Mouse (Mus musculus) right cerebral cortex, postnatal 25 days (tissue): ENCODE results near the gene Urgcp.
A peak's percentile ranks its signal among the peaks of the same experiment; 100 is the strongest.

ENCODE experiments used
- DNase-seq: peaks from one replicate; pipeline ENCODE4 v3.0.0; 2022

Urgcp gene

DNA sequence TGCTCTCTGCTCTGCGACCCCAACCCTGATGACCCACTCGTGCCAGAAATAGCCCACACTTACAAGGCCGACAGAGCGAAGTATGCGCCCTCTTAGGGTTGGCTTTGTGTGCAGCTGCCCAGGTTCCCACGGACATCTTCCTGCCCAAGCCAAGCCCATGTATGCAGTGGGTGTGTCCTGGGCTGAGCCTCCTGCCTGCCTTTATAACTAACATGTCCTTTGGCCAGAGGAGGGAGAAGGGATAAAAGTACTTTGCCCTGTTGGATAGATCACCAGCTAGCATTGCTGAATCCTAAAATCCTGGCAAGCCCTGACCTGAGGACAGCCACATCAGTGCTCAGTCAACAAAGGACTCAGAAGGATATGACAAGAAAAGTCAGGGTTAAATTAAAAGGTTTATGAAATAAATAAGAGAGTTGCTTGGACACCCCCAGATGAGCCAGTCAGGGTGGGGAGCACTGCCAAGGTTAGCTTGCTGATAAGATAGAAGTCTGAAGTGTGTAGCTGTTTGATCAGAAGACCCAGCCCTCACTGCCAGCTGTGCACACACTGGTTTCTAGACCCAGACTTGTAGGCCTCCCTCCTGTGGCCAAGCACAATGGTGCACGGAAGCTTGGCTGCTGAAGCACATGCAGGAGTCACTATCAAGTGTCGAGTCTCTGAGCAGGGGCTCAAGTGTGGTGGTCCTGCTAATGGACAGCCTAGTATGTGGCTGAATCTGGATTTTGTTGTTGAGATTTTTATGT, 20.2 kb upstream of the Urgcp start:
- DNase-seq, result no peak

DNA sequence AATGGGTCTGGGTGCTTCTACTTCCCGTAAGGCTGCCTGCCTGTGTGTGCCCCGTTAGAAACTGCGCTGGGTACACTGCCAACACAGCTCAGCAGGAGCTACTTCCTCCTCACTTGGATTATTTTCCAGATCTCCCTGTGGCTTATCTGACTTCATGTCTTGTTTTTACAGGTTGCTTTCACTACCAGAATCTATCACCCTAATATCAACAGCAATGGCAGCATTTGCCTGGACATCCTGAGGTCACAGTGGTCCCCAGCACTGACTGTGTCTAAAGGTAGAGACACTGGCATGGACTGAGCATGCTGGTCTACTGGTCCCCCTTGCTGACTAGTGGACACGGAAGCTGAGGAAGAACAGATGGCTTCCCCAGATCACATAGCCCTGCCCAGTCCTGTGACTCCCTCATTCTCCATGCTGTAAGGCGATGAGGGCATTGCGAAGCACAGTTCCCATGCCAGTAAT, 17.9 kb upstream of the Urgcp start:
- DNase-seq, result no peak

DNA sequence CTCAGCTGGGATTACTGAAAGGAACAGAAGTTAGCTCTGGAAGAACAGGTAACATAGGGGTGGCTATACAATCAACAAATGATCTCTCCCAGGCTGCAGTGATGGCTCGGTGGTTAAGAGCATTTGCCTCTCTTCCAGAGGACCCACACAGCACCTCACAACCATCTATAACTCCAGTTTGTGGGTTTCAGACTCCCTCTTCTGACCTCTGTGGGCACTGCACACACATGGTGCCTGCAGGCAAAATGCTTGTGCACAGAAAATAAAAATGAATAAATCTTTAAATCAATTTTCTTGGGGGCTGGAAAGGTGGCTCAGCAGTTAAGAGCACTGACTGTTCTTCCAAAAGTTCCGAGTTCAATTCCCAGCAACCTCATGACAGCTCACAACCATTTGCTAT, 16.3 kb upstream of the Urgcp start:
- DNase-seq, result no peak

DNA sequence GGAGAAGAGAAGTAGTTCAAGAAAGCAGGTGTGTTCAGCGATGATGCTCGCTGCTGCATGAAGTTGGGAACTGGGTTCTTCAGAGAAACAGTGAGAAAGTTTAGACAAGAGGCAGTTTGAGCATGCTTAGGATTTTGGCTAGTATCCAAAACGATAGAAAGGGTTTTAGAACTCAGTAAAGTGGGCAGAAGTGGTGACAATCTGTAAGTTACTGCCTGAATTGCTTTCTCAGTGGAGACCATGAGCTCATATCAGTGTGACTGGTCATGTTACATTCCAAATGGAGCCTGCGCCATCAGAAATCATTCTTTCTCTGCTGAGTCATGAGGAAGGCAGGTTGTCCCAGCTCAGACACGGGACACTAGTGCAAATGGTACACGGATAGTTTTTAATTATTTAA, 3.8 kb upstream of the Urgcp start:
- no peak for DNase-seq

DNA sequence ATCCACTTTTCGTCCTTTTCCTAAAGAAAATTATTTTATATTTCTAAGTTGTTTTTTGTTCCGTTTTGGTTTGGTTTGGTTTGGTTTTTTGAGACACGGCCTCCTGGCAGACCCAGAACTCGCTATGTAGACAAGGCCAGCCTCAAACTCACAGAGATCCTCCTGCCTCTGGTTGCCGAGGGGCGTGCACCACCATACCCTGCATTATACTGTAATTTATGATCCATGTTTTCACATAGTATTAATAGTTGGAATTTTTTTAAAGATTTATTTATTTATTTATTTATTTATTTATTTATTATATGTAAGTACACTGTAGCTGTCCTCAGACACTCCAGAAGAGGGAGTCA, 432 bp upstream of the Urgcp start:
- DNase-seq, result no peak

DNA sequence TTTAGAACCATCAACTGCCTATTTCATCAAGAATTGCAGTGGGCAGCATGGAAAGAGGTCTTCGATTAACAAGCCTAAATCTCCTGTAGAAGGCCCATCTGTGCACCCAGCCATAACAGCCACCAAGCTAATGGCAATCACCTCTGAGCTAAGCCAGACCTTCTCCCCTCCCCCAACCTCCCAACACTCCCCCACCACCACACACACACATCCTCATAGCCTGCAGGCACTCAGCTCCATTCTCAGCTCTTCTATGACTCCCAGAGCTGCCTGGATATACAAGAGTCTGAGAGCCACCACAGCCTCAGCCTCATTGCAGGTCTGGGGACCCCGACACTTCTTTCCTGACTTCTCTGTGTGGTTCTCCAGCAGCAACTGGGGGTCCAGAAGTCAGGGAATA, 8.4 kb downstream of the Urgcp start:
- DNase-seq, result no peak

DNA sequence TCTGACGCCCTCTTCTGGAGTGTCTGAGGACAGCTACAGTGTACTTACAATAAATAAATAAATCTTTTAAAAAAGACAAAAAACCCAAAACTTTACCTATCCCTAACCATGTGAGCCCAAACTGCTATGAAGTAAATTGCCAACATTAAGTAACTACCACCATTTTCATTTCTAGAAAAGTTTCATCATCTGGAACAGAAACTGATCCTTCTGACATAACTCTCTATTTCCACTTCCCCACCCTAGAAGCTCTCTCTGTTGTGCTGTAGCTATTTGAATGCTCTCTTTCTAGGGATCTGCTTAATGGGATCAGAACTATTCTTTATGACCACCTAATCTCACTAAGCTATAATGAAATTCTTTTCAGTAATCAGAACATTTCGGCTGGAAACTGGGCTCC, 17.2 kb downstream of the Urgcp start:
- DNase-seq, result no peak

DNA sequence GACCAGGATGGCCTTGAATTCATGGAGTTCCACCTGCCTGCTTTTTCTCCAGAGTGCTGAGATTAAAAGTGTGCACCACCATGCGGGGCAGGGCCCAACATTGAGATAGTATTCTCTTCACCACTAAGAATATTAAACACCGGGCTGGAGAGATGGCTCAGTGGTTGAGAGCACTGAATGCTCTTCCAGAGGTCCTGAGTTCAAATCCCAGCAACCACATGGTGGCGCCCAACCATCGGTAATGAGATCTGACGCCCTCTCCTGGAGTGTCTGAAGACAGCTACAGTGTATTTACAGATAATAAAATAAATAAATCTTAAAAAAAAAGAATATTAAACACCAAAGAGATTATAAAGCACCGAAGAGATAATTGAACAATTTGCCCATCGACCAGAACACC, 20.1 kb downstream of the Urgcp start:
- DNase-seq, result no peak

DNA sequence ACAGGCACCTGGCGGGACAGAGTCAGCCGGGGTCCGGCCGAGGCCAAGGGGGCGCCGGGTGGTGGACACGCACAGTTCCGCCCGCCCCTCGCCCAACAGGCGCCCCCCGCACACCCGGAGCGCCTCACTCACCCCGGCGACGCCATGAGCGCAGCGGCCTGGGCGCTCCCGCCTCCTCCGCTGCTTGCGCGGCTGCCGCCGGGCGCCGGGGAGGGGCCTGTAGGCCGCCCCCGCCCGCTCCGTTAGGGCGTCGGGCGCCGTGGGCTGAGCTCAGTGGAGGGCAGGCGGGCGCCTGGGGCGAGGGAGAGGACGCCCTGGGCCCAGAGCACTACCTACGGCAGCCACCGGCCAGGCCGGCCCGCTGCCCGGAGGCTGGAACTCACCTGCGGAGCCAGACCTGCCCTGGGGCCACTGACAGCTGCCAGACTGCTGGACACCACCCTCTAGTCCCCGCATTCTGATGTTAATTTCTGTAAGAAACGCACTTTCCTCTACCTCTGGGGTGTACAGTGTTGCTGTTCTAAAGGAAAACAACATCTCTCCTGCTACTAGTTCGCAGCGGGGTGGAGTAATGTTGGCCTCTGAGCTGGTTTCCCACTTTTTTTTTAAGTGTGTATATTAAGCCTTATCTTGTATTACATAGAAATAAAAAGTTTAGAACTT, 21.1 kb downstream of the Urgcp start:
- DNase-seq, result peak; percentile 86

DNA sequence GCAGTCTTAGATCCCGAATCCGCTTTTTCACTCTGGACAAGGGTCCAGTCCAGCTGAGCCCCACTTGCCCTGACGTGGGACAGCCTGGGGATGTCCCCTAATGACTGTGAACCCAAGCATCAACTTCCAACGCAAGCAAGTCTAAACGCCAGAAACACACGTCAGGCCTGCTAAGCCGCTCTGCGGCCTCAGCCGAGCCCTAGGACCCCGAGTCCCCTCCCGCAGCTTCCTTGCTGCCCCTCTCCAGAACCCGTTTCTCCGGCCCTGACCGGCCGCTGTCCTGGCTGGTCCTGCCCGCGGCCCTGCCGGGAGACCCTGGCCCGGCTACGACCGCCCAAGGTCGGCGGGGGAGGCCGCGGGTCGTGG, 21.6 kb downstream of the Urgcp start:
- DNase-seq, result no peak

DNA sequence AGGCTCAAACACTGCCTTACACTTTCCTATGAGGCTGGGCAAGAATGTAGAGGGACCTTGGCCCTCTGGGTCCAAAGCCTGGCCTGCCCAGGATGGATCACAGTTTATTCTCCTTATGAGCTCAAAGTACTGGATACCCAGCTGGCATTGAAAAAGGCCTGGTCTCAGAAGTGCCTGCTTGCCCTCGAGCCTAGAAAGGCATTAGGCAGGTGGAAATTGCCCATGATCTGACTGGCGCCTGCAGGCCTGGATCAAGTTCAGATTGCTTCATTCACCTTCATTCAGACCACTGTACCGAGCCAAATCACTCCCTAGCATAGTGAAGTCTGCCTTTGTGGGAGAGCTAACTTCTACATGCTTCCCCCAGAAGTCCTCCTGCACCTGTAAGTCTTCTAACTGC, 22.3 kb downstream of the Urgcp start:
- no peak for DNase-seq

DNA sequence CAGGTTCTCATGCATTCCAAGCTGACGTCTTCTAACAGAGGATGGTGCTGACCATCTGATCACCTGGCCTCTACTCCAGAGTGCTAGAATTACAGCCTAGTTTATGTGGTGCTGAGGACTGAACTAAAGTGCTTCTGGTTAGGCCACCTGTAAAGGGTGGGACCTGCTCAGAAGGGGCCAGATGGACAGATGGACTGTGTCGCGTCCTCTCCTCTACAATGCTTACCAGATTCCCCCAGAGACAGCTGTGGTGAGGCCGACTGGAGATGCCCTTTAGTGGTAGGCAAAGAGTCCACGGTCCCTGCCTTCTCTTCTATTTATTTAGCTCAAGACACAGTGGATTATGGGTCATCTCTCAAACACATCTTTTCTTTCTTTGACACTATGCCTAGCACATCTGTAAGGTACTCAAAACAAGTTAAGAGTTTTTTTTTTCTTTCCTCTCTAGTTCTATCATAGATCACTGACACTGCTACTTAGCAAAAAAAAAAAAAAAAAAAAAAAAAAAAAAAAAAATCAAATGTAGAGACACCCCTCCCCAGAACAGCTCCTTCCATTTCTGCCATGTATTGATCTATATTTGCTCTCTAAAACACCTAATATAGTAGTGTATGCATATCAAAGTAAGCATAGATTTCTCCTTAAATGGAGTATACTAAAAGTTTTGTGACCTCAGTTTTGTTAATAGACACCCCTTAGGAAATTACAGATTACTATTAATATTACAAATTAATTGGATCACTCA, 23.1 kb downstream of the Urgcp start:
- DNase-seq, result no peak

DNA sequence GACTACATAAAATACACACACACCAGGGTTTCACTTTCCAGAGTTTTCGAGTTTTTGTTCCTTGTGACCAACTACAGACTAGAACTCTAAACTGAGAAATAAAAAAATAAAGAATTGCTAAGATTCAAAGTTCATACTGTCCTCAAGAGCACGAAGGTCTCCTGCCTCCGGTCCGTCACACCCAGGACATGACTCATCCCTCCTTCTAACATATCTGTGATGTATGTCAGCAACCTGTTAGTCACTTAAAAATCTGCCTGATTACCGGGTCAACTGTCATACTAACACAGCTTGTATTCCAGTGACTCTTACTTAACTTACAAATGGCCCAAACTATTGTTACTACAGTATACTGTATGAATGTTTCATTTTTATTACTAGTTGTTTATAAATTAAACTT, 25.0 kb downstream of the Urgcp start:
- no peak for DNase-seq

DNA sequence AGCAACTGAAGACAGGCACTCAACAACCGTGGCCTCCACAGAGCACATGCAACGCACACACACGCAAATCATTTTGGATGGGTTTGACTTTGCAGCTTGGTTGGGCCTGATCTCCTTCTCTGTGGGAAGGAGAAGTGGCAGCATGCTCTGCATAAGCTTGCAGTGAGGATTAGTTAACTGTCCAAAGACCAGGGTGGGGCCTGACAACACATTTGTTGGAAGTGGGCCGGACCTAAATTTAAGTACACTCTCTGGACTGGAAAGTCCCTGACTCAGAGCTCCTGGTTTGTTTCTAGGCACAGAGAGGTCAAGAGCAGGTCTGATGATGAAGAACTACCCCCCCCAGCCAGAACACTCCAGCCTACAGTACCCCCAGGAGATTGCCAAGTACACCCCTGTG, 27.9 kb downstream of the Urgcp start:
- DNase-seq, result no peak

DNA sequence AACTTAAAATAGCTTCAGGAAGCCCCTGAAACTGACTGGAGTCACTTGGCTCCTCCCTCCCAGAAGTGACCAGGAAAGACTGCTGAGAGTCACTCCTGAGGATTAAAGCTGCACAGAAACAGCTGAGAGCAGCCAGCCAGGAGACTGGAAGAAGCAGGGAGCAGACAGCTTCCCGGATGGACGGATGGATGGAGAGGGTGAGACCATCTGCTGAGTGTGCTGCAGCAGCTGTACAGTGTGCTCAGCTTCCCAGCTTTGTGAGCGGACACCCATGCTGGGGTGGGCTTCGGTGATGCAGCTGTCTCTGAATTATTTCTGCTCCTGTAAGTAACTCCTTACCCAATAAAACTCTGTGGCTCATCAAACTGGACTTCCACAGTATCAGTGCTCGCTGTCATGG, 29.8 kb downstream of the Urgcp start:
- DNase-seq, result no peak

DNA sequence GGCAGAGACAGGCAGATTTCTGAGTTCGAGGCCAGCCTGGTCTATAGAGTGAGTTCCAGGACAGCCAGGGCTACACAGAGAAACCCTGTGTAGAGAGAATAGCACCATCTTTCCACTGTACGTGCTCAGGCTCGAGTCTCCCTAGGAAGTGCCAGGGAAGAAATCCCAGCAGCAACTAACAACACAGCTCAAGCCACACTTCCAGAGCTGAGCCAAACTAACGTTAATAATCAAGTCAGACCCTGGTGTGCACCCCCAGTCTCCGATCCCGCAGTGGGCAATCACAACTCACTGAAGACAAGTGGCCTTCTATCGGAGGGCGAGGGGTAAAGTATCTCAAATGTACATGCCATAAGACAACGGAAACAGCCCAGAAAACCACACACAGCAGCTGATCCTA, 32.6 kb downstream of the Urgcp start:
- DNase-seq, result no peak

DNA sequence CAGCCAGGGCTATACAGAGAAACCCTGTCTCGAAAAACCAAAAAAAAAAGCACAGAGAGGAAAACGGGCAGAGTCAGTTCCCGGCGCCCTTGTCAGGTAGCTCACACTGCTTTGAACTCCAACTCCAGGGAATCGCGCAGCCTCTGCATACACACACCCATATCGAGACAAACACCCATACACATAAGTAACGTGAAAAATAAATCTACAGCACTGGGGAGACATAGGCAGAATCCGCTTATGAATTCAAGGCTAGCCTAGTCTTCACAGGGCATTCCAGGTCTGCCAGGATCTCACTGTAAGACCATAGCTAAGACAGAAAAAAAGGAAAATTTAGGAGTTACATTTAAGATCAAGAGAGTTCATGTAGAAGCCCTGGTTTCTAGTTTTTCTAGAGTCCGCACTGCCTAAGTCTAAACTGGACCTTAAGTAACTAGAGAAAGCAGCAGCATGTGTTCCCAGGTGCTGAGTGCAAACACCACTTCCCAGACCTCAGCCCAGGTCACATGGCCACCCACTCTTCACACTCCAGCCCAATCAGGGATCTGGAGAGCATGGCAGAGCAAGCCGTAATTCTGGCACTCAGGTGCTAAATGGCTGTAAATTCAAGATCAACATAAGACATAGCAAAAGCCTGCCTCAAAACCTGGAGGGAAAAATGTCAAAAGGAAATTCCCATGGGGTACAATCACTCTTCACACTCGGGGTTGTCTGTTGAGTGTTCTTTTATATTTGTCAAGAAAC, 43.4 kb downstream of the Urgcp start:
- DNase-seq, result no peak

DNA sequence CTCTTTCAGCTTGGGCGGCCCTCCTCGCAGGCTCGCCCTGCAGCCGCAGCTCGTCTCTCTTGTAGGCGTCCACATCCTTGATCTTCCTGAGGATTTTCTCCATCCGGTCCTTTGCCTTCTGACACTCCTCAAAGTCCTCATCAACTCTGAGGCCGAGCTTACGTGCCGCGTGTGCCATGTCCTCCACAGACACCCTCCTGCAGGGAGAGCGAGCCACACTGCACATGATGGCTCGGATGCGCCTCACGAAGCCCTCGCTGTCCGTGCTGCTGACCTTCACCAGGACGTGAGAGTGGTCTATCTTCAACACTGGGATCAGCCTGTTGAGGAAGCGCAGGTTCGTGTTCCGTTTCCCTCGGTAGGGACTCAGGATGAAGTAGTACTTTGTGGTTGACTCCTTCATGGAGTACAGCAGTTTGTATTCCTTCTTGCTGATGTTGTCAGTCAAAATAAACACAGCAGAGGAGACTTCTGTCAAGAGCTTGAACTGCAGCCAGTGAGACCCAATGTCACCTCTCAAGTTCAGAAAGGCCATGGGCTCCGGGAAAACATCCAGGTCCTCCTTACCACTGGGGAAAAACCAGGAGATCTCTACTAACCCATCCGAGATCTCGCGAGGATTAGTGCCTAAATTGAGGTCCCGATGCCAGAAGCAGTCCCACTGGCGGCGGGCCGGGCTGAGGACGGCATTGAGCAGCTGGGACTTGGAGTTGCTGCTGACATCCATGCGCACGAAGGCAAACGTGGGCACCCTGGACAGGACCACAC, 45.1 kb downstream of the Urgcp start:
- no peak for DNase-seq

DNA sequence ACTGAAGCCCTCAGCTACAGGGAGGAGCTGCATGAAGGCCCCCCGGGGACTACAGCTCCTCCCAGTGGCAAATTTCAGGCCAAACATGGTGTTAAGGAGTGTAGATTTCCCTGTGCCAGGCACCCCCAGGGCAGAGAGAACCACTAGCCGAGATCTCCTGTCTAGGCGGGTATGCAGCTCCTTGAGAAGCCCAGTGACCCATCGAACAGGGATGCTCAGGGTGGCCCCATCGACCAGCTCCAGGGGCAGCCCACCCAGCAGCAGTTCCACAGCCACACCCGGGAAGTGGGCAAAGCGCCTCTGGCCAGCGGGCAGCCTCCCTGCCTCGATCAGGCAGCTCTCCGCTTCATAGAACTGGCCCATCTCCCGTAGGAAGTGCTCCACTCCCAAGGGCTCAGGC, 45.9 kb downstream of the Urgcp start:
- DNase-seq, result no peak

DNA sequence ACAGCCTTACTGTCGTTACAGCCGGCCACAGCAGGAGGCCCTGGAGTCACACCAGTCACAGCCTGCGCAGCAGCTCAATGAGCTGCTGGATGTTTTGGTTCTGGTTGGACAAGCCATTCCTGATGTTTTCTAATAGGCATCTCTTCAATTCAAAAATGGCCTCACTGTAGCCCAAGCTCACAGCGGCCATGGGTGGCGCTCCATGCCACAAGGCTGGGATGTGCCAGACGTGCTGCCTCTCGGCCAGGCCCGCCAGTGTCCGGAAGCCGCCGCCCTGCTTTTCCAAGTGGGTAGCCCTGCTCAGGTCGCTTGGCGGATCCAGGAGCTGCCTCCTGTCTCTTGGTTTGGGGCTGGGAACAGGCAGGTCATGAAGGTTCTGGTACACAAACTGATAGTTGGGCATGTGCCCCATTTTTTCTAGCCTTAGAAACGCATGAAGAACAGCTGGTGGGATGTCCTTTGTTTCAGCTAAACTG, 46.5 kb downstream of the Urgcp start, which contains the start of gene Mrps24:
Gene Mrps24, minus strand, starts transcription at position 51 of the 476 bp plus-strand sequence.
- DNase-seq, result no peak

DNA sequence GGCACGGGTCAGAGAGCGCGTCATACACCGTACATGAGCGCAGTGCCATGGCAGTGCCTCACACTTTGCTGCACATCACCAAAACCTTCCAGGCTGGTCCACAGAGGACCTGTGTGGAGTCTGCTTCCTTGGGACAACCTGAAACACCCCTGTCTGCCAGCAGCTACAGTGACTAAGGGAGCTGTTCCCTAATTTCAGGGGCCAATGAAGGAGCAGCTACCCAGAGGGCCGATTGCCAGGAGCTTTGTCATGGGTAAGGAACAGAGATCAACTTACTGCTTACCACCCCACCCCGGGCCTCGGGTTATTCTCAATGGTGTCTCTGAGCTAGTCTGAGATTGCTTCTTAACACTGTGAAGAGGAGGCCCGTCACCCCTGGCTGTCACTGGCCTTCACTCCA, 47.0 kb downstream of the Urgcp start:
- no peak for DNase-seq

DNA sequence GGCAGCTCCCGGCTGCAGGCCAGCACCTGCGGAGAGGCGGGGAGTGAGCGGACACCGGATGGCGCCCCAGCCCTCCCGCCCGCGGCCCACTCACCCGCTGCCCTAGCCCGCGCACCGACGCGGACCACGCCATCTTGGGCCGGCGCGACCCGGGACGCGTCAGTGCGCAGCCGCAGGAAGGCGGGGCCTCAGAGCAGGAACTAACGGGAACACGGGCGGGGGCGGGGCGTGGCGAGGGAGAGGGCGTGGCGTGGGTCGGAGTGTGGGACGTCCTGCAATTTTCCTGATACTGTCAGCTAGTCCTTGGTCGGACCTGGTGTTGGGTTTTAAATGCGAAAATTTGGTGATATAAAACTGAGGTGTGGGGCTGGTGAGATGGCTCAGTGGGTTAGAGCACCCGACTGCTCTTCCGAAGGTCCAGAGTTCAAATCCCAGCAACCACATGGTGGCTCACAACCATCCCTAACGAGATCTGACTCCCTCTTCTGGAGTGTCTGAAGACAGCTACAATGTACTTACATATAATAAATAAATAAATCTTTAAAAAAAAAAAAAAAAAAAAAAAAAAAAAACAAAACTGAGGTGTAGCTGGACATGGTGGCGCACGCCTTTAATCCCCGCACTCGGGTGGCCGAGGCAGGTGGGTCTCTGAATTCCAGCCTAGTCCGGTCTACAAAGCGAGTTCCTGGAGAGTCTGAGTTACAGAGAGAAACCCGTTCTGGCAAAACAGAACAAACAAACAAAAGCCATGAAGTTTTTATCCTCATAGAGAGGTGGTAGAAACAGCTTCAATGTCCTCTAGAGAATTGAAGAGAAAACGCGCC, 54.4 kb downstream of the Urgcp start:
- peak; percentile 87 for DNase-seq
